10 mouse cellular contexts compared by ENCODE assay signal in the genomic region with DNA sequence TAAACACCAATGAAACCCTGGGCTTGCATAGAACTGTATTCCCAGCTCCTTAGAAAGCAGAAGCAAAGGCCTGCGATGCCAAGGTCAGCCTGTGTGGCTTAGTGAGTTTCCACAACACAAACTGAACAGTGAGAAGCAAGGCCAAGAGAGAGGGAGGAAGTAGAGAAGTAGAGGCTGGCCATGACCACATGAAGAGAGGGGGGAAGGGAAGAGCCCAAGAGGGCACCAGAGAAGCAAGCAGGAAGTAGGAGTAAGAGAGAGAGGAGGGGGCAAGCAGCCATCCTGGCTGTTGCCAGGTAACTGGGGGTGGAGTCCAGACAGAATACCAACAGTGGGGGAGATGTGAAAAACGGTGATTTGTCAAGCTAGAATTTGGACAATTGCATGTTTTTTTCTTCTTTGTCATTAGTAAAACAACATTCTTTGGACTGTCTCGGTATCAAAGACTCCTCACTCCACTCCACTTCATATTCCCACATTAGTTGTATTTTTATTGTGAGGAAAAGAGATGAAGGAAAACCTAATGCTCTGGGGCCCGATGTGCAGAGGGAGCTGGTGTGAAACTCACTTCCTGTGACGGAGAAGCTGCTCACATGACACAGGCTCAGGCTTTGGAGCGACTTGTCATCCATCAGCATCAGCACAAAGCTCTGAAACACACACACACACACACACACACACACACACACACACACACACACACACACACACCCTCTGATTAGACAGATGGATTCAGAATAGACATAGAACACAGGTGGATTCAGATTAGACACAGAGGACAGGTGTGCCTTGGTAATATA.
DNase-seq lines count a peak whose midpoint lies in the region; ATAC-seq and TF ChIP-seq lines count a peak whose summit lies in the region.
"Had no signal": no experiment of that assay in that cellular context is flagged by ENCODE, and none has a peak within 500 bp of the region (broad histone marks: within the 10 kb centered on the region; RNA-seq: fewer than 3 reads in every experiment).

No protein-coding gene starts in this region.

- H3K4me1 ChIP-seq in liver, postnatal 0 days (ENCODE audit: insufficient read depth), result peaks cover 6% of the 10 kb centered on the region
- peaks cover 12% of the 10 kb centered on the region for H3K4me1 ChIP-seq in thymus, adult 2 months (replicated peaks; ENCODE audit: control insufficient read depth, insufficient read depth, low read length)
- H3K4me1 ChIP-seq in forebrain, embryonic 11.5 days (replicated peaks; ENCODE audit: control insufficient read depth, insufficient read depth, low read length), result no peaks in the 10 kb centered on the region

- no peak overlapping the region for H3K9ac ChIP-seq in liver, postnatal 0 days (replicated peaks)
- no peak overlapping the region for H3K9ac ChIP-seq in forebrain, embryonic 11.5 days (ENCODE audit: low read length)
- H3K9ac ChIP-seq: limb, embryonic 13.5 days; neural tube, embryonic 12.5 days had no signal

- no peak overlapping the region for H3K4me2 ChIP-seq in liver, postnatal 0 days (ENCODE audit: low read depth, low read length)
- no peak overlapping the region for H3K4me2 ChIP-seq in forebrain, embryonic 11.5 days (ENCODE audit: low read depth, low read length, severe bottlenecking)
- H3K4me2 ChIP-seq: limb, embryonic 13.5 days; neural tube, embryonic 12.5 days had no signal

- H3K36me3 ChIP-seq in liver, postnatal 0 days (replicated peaks; ENCODE audit: insufficient read depth, low read length), result no peaks in the 10 kb centered on the region
- no peaks in the 10 kb centered on the region for H3K36me3 ChIP-seq in thymus, adult 2 months (ENCODE audit: control insufficient read depth, insufficient read depth, low read length)
- H3K36me3 ChIP-seq in forebrain, embryonic 11.5 days (ENCODE audit: control insufficient read depth, insufficient read depth, low read length), result no peaks in the 10 kb centered on the region
- H3K36me3 ChIP-seq: limb, embryonic 13.5 days; neural tube, embryonic 12.5 days had no signal

- DNase-seq in liver, postnatal 0 days, result no peak
- no peak for DNase-seq in liver
- DNase-seq in adrenal gland, postnatal 36 days, result peak; percentile 36 to 40
- DNase-seq in kidney, postnatal 25 days, result peak; percentile 30 to 62
- peak; percentile 60 for DNase-seq in thymus, adult 2 months
- no peak for DNase-seq in forebrain, embryonic 11.5 days (ENCODE audit: low spot score)
- DNase-seq in c-Kit-positive CD71-positive TER-119-positive erythroid progenitor cells, embryonic 14.5 days (ENCODE audit: low spot score), result no peak
- no peak for DNase-seq in gastrocnemius, postnatal 4 days (ENCODE audit: low spot score in 2 of 2)

- no peak overlapping the region for H3K27ac ChIP-seq in liver, postnatal 0 days (ENCODE audit: low read depth)
- H3K27ac ChIP-seq in thymus, adult 2 months (ENCODE audit: control insufficient read depth, insufficient read depth, low read length), result peak overlapping the region; percentile 2
- H3K27ac ChIP-seq in forebrain, embryonic 11.5 days (ENCODE audit: low read depth, low read length), result no peak overlapping the region
- H3K27ac ChIP-seq: neural tube, embryonic 12.5 days had no signal

- no peak for TF ChIP-seq POLR2A in thymus, adult 2 months (IDR thresholded peaks at IDR 0.05; ENCODE audit: control insufficient read depth, extremely low read depth, insufficient read depth, low read length, poor library complexity)

- H3K9me3 ChIP-seq in liver, postnatal 0 days (ENCODE audit: low read length), result no peaks in the 10 kb centered on the region
- H3K9me3 ChIP-seq in forebrain, embryonic 11.5 days (ENCODE audit: control insufficient read depth, low read length), result no peaks in the 10 kb centered on the region
- H3K9me3 ChIP-seq: limb, embryonic 13.5 days; neural tube, embryonic 12.5 days had no signal

- 40% methylated on average over 6 of the region's 6 CpGs for WGBS in liver, postnatal 0 days (ENCODE audit: insufficient replicate concordance)
- 28% methylated on average over 6 of the region's 6 CpGs for WGBS in thymus, adult 2 months
- WGBS in forebrain, embryonic 11.5 days, result 73% methylated on average over 6 of the region's 6 CpGs

- TF ChIP-seq CTCF in liver, postnatal 0 days (IDR thresholded peaks at IDR 0.05; ENCODE audit: low read depth), result no peak
- no peak for TF ChIP-seq CTCF in thymus, adult 2 months (IDR thresholded peaks at IDR 0.05; ENCODE audit: borderline replicate concordance, control insufficient read depth, extremely low read depth, insufficient read depth, low read length, poor library complexity)

- H3K4me3 ChIP-seq in liver, postnatal 0 days (ENCODE audit: low read depth, low read length), result no peak overlapping the region
- no peak overlapping the region for H3K4me3 ChIP-seq in thymus, adult 2 months (ENCODE audit: control insufficient read depth, insufficient read depth, low read length)
- no peak overlapping the region for H3K4me3 ChIP-seq in forebrain, embryonic 11.5 days (ENCODE audit: low read depth, low read length)
- H3K4me3 ChIP-seq: limb, embryonic 13.5 days; neural tube, embryonic 12.5 days had no signal

- no peaks in the 10 kb centered on the region for H3K27me3 ChIP-seq in liver, postnatal 0 days (ENCODE audit: insufficient read depth, low read length)
- H3K27me3 ChIP-seq in thymus, adult 2 months (ENCODE audit: control insufficient read depth, insufficient read depth, low read length), result no peaks in the 10 kb centered on the region
- H3K27me3 ChIP-seq in forebrain, embryonic 11.5 days (ENCODE audit: control insufficient read depth, insufficient read depth, low read length), result no peaks in the 10 kb centered on the region
- H3K27me3 ChIP-seq: limb, embryonic 13.5 days; neural tube, embryonic 12.5 days had no signal

- peak; percentile 40; the same call in 1 of the 2 replicates for ATAC-seq in liver, postnatal 0 days
- ATAC-seq in forebrain, embryonic 11.5 days (replicated peaks; ENCODE audit: low FRiP score), result no peak

- no peak for TF ChIP-seq EP300 in liver, postnatal 0 days (IDR thresholded peaks at IDR 0.05; ENCODE audit: low read depth)

Comparison
In these comparisons a context has a peak if more than half of its experiments do, and no peak if none do; other contexts are left out.
1. DNase-seq: peak in adrenal gland, postnatal 36 days (2 of 2), kidney, postnatal 25 days (2 of 2) and thymus, adult 2 months (single experiment); none in liver, postnatal 0 days (single experiment), liver (single experiment), forebrain, embryonic 11.5 days (single experiment), c-Kit-positive CD71-positive TER-119-positive erythroid progenitor cells, embryonic 14.5 days (single experiment) and gastrocnemius, postnatal 4 days (0 of 2).